Mouse (Mus musculus): Measurements from ENCODE around the gene 1110002E22Rik. TPM values are rescaled to one million over a fixed set of nuclear protein-coding genes. Genes with fewer than 3 reads are reported as not detected.

Gene 1110002E22Rik
- 1 to 10 TPM; 1.7 to 3.9 TPM for total RNA-seq (2021)

GRCm38 (mm10) chr3:138064732-138065645 is at the start of gene 1110002E22Rik:
TSS of gene 1110002E22Rik (plus strand) at chr3:138065052.
- peak in 1 of 2 experiments; percentile 30 for DNase-seq (ENCODE audit: extremely low spot score in 1 of 2, low spot score in 2 of 2)
- intact Hi-C loops (cut with DNase I), result no loop called here

DNA sequence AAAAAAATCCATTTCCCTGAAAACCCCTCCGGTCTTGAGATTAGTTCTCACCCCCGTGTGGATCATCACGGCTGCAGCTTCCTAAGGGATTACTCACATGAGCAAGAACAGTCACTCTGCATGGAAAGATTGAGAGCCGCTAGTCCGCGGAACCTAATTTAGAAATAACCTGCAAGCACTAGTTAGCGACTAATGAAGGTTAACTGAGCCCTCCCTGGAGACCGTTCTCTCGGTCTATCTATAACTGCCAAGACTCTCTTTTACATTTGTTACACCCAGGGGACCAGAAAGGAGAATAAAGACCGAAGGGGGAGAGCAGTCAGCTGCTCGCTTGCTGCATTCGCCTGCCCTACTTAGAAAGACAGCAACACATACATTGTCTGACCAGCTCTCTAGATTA is 48.0 kb upstream of the 1110002E22Rik start:
- intact Hi-C loops (cut with DNase I), result no loop called here
- no peak for DNase-seq (ENCODE audit: extremely low spot score in 1 of 2, low spot score in 2 of 2)

GRCm38 (mm10) chr3:138022003-138022402 is 42.8 kb upstream of the 1110002E22Rik start:
- intact Hi-C loops (cut with DNase I), result no loop called here
- DNase-seq (ENCODE audit: extremely low spot score in 1 of 2, low spot score in 2 of 2), result no peak

DNA sequence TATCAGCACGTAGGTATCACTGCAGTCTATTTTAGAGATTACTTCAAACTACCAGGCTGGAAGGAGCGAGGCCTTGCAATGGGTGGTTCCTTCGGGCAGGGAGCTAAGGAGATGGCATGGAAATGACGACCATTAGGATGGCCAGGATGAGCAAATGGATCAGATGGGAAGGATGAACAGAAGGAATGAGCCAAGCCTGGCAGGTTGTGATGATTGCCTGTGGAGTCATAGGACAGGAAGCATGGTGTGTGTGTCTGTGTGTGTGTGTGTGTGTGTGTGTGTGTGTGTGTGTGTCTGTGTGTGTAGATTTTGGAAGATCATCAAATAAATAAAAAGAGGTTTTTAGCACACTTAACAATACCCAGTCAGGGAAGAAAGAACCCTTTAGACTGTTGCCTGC is 42.2 kb upstream of the 1110002E22Rik start:
- intact Hi-C loops (cut with DNase I), result no loop called here
- DNase-seq (ENCODE audit: extremely low spot score in 1 of 2, low spot score in 2 of 2), result no peak

DNA sequence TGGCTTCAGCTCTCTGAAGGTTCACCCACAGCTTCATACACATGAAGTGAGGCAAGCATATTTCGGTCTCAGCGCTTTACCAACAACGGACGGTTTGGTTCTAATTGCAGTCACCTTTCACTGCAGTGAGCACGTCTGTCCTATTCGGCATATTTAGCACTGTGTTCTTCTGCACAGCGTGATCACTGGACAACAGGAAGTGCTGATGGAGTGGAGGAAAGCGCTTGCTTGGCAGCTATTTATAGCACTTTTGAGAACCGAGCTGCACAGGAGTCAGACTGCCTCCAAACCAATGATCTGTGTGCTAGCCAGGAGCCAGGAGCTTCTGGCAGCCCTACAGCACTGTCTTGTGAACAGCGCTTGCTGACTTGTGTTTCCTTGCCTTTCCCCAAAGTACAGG is 38.6 kb upstream of the 1110002E22Rik start:
- intact Hi-C loops (cut with DNase I), result no loop called here
- peak; percentile 16 to 55 for DNase-seq (ENCODE audit: extremely low spot score in 1 of 2, low spot score in 2 of 2)

GRCm38 (mm10) chr3:138027575-138028362 is 37.1 kb upstream of the 1110002E22Rik start:
- intact Hi-C loops (cut with DNase I), result no loop called here
- no peak for DNase-seq (ENCODE audit: extremely low spot score in 1 of 2, low spot score in 2 of 2)

- intact Hi-C loops (cut with DNase I), result no loop called here
- no peak for DNase-seq (ENCODE audit: extremely low spot score in 1 of 2, low spot score in 2 of 2)
These were observed 35.5 kb upstream of the 1110002E22Rik start for GRCm38 (mm10) chr3:138029351-138029750.

DNA sequence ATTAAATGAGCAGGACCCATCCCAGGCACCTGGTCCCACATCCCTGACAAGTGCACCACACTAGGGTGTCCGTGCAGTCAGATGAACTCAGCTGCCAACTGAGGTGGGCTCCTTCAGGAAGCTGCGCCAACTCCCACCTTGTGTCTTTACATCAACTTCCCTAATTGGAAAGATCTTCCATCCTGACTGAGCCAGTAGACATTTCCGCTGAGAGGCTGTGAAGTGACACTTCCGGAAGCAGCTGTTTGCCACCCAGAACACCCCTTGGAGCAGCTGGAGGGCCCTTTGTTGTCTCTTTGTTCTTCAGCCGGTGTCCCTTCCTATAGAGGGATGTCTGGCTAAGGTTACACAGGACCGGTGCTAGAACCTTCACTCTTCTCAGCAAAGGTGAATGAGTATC is 34.3 kb upstream of the 1110002E22Rik start:
- intact Hi-C loops (cut with DNase I), result no loop called here
- no peak for DNase-seq (ENCODE audit: extremely low spot score in 1 of 2, low spot score in 2 of 2)

- no peak for DNase-seq (ENCODE audit: extremely low spot score in 1 of 2, low spot score in 2 of 2)
- intact Hi-C loops (cut with DNase I), result no loop called here
These were observed 30.9 kb upstream of the 1110002E22Rik start for GRCm38 (mm10) chr3:138033986-138034385.

- no peak for DNase-seq (ENCODE audit: extremely low spot score in 1 of 2, low spot score in 2 of 2)
- intact Hi-C loops (cut with DNase I), result no loop called here
These were observed 23.9 kb upstream of the 1110002E22Rik start for GRCm38 (mm10) chr3:138040938-138041337.

DNA sequence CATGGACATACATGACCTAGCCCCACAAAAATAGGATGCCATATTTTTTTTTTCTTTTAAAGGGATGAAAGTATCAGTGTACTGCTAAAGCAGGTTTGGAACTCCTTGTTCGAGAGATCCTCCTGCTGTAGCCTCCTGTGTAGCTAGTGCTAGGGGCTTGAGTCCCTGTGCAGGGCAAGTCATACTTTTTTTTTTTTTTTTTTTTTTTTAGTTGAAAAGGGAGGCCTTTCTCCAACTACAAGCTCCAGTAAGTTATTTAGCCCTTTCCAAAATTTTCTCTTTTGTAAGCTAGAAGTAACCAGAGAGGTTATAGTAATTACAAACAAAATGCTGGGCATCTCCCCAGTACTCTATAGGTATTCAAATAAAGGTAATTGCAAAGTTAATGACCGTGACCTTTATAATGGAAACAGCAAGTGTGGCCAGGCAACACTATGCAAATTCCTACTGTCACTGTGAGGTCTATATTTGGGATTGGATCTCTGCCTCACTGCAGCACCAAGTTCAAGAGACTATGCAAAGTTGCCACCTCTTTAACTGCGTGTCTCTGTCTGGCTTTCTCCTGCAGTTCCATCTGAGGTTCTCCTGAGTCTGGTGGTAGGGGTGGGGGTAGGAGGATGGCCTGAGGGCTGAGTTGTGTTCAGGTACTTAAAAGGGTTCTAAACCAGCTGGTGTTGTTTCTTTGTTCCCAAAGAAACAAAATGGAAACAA is 23.1 kb upstream of the 1110002E22Rik start:
- no peak for DNase-seq (ENCODE audit: extremely low spot score in 1 of 2, low spot score in 2 of 2)
- intact Hi-C loops (cut with DNase I), result no loop called here

GRCm38 (mm10) chr3:138043316-138043715 is 21.5 kb upstream of the 1110002E22Rik start:
- intact Hi-C loops (cut with DNase I), result no loop called here
- DNase-seq (ENCODE audit: extremely low spot score in 1 of 2, low spot score in 2 of 2), result no peak

DNA sequence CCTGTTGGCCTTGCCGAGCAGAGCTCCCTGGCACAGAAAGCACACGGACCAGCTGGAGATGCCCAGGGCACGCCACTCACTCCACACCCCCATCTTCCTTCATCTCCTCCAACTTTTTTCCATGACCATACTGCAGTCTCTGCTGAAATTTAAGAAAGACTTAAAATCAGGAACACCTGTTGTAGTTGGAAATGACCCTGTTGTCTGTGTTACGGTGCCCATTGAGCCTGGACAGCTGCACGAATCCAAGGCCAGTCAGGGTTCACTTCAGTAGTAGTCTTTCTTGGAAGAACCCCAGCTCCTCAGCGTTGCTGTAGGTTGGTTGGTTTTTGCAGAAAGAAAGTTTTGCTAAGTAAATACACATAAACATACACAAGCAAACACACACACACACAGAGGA is 15.3 kb upstream of the 1110002E22Rik start:
- intact Hi-C loops (cut with DNase I), result no loop called here
- no peak for DNase-seq (ENCODE audit: extremely low spot score in 1 of 2, low spot score in 2 of 2)

DNA sequence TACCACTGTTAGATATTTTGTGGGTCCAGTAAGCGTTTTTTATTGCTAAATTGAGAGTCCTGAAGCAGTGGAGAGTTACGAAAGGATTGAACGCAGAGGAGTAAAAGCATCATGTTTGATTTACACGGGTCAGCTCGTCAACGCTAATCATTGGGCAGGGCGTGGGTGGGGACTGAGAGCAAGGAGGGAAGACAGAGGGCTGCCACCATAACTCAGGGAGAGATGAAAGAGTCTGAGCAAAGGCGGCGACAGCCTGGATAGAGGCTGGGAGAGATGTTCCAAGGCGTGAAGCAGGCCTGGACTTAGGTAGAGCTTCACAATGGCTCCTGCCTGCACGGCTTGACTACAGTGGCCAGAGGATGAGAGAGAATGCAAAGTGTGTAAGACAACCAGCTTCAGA is 14.1 kb upstream of the 1110002E22Rik start:
- intact Hi-C loops (cut with DNase I), result no loop called here
- no peak for DNase-seq (ENCODE audit: extremely low spot score in 1 of 2, low spot score in 2 of 2)

GRCm38 (mm10) chr3:138051431-138051830 is 13.4 kb upstream of the 1110002E22Rik start:
- intact Hi-C loops (cut with DNase I), result no loop called here
- no peak for DNase-seq (ENCODE audit: extremely low spot score in 1 of 2, low spot score in 2 of 2)

DNA sequence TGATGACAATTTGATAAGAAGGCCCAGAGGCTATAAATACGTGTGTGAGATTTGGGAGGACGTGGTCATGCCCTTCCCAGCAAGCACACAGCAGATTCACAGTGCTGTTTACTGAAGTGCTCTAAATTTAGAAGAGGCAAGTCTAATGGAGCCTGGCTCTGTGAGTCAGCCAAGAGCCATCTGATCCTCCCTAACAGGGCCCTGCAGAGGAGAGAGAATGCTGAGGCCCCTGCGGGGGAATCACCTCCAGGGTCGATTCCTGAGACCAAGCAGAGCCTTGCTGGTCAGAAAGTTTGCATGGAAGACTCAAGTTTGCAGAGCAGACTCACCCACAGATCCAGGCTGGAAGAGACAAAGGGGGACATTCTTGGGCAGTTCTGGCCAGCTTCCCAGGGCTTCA is 10.9 kb upstream of the 1110002E22Rik start:
- peak in 1 of 2 experiments; percentile 31 for DNase-seq (ENCODE audit: extremely low spot score in 1 of 2, low spot score in 2 of 2)
- intact Hi-C loops (cut with DNase I), result no loop called here

DNA sequence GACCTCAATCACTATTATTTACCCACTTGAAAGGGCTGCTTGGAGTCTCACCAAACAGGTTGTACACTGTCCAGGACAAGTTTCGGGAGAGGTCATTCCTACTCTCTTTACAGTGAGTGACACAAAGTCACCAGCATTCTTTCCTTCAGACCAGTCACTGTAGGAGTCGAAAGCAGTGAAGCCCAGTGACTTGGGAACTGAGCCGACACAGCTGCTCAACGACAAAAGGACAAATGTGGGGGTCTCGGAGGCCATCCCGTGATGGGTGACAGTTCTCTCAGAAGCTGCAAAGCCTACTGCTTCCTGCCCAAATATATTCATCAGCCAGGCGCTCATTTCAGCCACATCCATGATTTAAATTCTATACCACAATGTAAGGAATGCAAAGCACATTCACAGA is 7.9 kb upstream of the 1110002E22Rik start:
- DNase-seq (ENCODE audit: extremely low spot score in 1 of 2, low spot score in 2 of 2), result no peak
- intact Hi-C loops (cut with DNase I), result no loop called here

DNA sequence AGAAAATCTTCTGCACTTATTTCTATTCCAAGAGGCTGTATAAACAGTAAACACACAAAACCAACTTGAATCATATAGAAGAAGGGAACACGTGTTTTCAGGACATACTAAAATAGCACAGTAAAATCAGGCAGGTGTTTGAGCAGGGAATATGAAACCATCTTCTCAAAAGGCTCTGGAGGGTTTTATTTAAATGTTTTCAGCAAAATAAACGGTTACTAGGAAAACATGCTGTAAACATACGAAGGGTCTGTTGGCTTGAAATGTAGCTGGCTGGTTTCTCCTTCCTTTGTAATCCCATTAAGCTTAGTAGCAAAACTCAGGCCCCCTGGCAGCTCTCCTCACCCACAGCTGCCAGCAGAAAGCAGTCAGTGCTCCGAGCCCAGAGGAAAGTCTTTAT is 6.6 kb upstream of the 1110002E22Rik start:
- DNase-seq (ENCODE audit: extremely low spot score in 1 of 2, low spot score in 2 of 2), result no peak
- intact Hi-C loops (cut with DNase I), result no loop called here

GRCm38 (mm10) chr3:138060429-138060828 is 4.4 kb upstream of the 1110002E22Rik start:
- DNase-seq (ENCODE audit: extremely low spot score in 1 of 2, low spot score in 2 of 2), result no peak
- intact Hi-C loops (cut with DNase I), result no loop called here

Measured in left cerebral cortex, postnatal 10 days (tissue).